19 mouse cellular contexts compared by ENCODE assay signal in genomic region chr13:112130220-112130619, GRCm38 (mm10).
DNase-seq lines count a peak whose midpoint lies in the region; ATAC-seq and TF ChIP-seq lines count a peak whose summit lies in the region.
"Had no signal": no experiment of that assay in that cellular context is flagged by ENCODE, and none has a peak within 500 bp of the region (broad histone marks: within the 10 kb centered on the region; RNA-seq: fewer than 3 reads in every experiment).

No protein-coding gene starts in this region.

- ATAC-seq in liver, embryonic 12.5 days, result no peak
- peak; percentile 83 for ATAC-seq in granulocyte monocyte progenitor cell, adult 5-6 weeks (replicated peaks; ENCODE audit: poor library complexity, severe bottlenecking)
- peak; percentile 67 for ATAC-seq in monocyte, adult 5-6 weeks (replicated peaks; ENCODE audit: insufficient number of reproducible peaks, low FRiP score, low TSS enrichment, poor library complexity, severe bottlenecking)
- ATAC-seq: forebrain, embryonic 15.5 days had no signal

- H3K27ac ChIP-seq in liver, adult 2 months (replicated peaks; ENCODE audit: insufficient read depth, low read depth, low read length), result peak overlapping the region; percentile 48; the same call in 1 of the 2 replicates
- no peak overlapping the region for H3K27ac ChIP-seq in liver, embryonic 12.5 days
- H3K27ac ChIP-seq: embryonic facial prominence, embryonic 12.5 days; forebrain, embryonic 15.5 days; hindbrain, embryonic 10.5 days; lung, embryonic 15.5 days; midbrain, embryonic 10.5 days had no signal

- WGBS in liver, adult 2 months, result 39% methylated on average over 4 of the region's 4 CpGs
- 38% methylated on average over 4 of the region's 4 CpGs for WGBS in liver, embryonic 12.5 days (ENCODE audit: insufficient replicate concordance)

- intact Hi-C loops in left cerebral cortex, postnatal 4 days (cut with DNase I), result no loop called here

- H3K4me3 ChIP-seq in liver, adult 2 months (ENCODE audit: insufficient read depth, low read depth, low read length), result no peak overlapping the region
- H3K4me3 ChIP-seq in liver, embryonic 12.5 days, result no peak overlapping the region
- H3K4me3 ChIP-seq: embryonic facial prominence, embryonic 12.5 days; erythroblast, embryonic 14.5 days; forebrain, embryonic 15.5 days; hindbrain, embryonic 10.5 days; lung, embryonic 15.5 days; midbrain, embryonic 10.5 days had no signal

- H3K79me2 ChIP-seq in liver, adult 2 months (ENCODE audit: control insufficient read depth, insufficient read depth, low read length), result no peaks in the 10 kb centered on the region

- TF ChIP-seq CTCF in liver, adult 2 months (IDR thresholded peaks at IDR 0.05; ENCODE audit: low read depth, low read length), result no peak

- peaks cover 4% of the 10 kb centered on the region for H3K4me1 ChIP-seq in liver, adult 2 months (ENCODE audit: control insufficient read depth, insufficient read depth, low read length)
- no peaks in the 10 kb centered on the region for H3K4me1 ChIP-seq in liver, embryonic 12.5 days

- no peak overlapping the region for H3K4me2 ChIP-seq in liver, embryonic 12.5 days
- H3K4me2 ChIP-seq: embryonic facial prominence, embryonic 12.5 days; forebrain, embryonic 15.5 days; lung, embryonic 15.5 days had no signal

- TF ChIP-seq POLR2A in liver, adult 2 months (IDR thresholded peaks at IDR 0.05; ENCODE audit: extremely low read depth, insufficient read depth, low read length), result no peak

- DNase-seq in liver, adult 2 months (ENCODE audit: extremely low read depth, low read depth, low spot score), result peak; percentile 90
- DNase-seq in adrenal gland, postnatal 10 days, result peak; percentile 52
- no peak for DNase-seq in left cerebral cortex, postnatal 4 days
- no peak for DNase-seq in left cerebral cortex, adult 8-10 months (ENCODE audit: low spot score in 2 of 2)
- DNase-seq: B cell, adult 2 months; cerebellum, adult 9-11 months; gastrocnemius, postnatal 25 days; kidney, adult 11 months; right cerebral cortex, adult 18-20 months; thymus, postnatal 4 days had no signal

- no peak overlapping the region for H3K9ac ChIP-seq in liver, adult 2 months (ENCODE audit: low read depth, low read length)
- no peak overlapping the region for H3K9ac ChIP-seq in liver, embryonic 12.5 days
- H3K9ac ChIP-seq: embryonic facial prominence, embryonic 12.5 days; forebrain, embryonic 15.5 days; lung, embryonic 15.5 days had no signal

- no peaks in the 10 kb centered on the region for H3K9me3 ChIP-seq in liver, embryonic 12.5 days (replicated peaks)
- H3K9me3 ChIP-seq: embryonic facial prominence, embryonic 12.5 days; forebrain, embryonic 15.5 days; hindbrain, embryonic 10.5 days; lung, embryonic 15.5 days; midbrain, embryonic 10.5 days had no signal

- H3K36me3 ChIP-seq in liver, adult 2 months (ENCODE audit: control insufficient read depth, insufficient read depth, low read length), result no peaks in the 10 kb centered on the region
- no peaks in the 10 kb centered on the region for H3K36me3 ChIP-seq in liver, embryonic 12.5 days
- H3K36me3 ChIP-seq: embryonic facial prominence, embryonic 12.5 days; forebrain, embryonic 15.5 days; hindbrain, embryonic 10.5 days; lung, embryonic 15.5 days; midbrain, embryonic 10.5 days had no signal

- no peaks in the 10 kb centered on the region for H3K27me3 ChIP-seq in liver, adult 2 months (ENCODE audit: control insufficient read depth, insufficient read depth, low read length)
- H3K27me3 ChIP-seq in liver, embryonic 12.5 days (replicated peaks), result peaks cover 25% of the 10 kb centered on the region; the same call in 1 of the 2 replicates
- H3K27me3 ChIP-seq: embryonic facial prominence, embryonic 12.5 days; lung, embryonic 15.5 days had no signal

Comparison
In these comparisons a context has a peak if more than half of its experiments do, and no peak if none do; other contexts are left out.
1. DNase-seq: peak in liver, adult 2 months (single experiment) and adrenal gland, postnatal 10 days (single experiment); none in left cerebral cortex, postnatal 4 days (single experiment) and left cerebral cortex, adult 8-10 months (0 of 2).